Mouse (Mus musculus) neural tube, embryonic 13.5 days (tissue): ENCODE measurements around the gene Hoxa9. TPM values are rescaled to one million over a fixed set of nuclear protein-coding genes. Genes with fewer than 3 reads are reported as not detected.
A peak's percentile ranks its signal among the peaks of the same experiment; 100 is the strongest.

Experiments used
- ATAC-seq: fragments of 200-750 bp; cut with Nextera tagmentation; 2 replicates; pipeline ENCODE4 v1.8.0; 2017; ENCODE audit warnings: low read depth, mild to moderate bottlenecking, moderate TSS enrichment, moderate library complexity
- H3K27ac ChIP-seq: fragments of 300-500 bp; sonication (generic); replicated peaks from 2 replicates; pipeline ENCODE4 v1.5.1; 2015; ENCODE audit warnings: moderate library complexity, mild to moderate bottlenecking, inconsistent platforms
- H3K27me3 ChIP-seq: fragments of 300-500 bp; sonication (generic); 2 replicates; pipeline ENCODE4 v1.6.1; 2015; ENCODE audit warnings: mild to moderate bottlenecking, inconsistent platforms
- H3K36me3 ChIP-seq: fragments of 300-500 bp; sonication (generic); 2 replicates; pipeline ENCODE4 v1.6.1; 2015; ENCODE audit warnings: mild to moderate bottlenecking, inconsistent platforms
- H3K4me1 ChIP-seq: fragments of 300-500 bp; sonication (generic); replicated peaks from 2 replicates; pipeline ENCODE4 v1.6.1; 2015; ENCODE audit warnings: inconsistent platforms
- H3K4me2 ChIP-seq: fragments of 300-500 bp; sonication (generic); 2 replicates; pipeline ENCODE4 v1.6.1; 2015; ENCODE audit warnings: inconsistent platforms, mild to moderate bottlenecking, moderate library complexity
- H3K4me3 ChIP-seq: fragments of 300-500 bp; sonication (generic); 2 replicates; pipeline ENCODE4 v1.5.1; 2015; ENCODE audit warnings: mild to moderate bottlenecking, inconsistent platforms
- H3K9ac ChIP-seq: fragments of 300-500 bp; sonication (generic); 2 replicates; pipeline ENCODE4 v1.6.1; 2015; ENCODE audit warnings: moderate library complexity, mild to moderate bottlenecking, inconsistent platforms
- H3K9me3 ChIP-seq: fragments of 300-500 bp; sonication (generic); 2 replicates; pipeline ENCODE4 v1.6.1; 2016; ENCODE audit warnings: inconsistent platforms
- WGBS: fragments of 180-500 bp; shearing (Covaris S2); methylation state at CpG from one replicate; pipeline ENCODE4 v1.1.7; 2015; 5-methylcytosine and 5-hydroxymethylcytosine counted together
- polyA plus RNA-seq: library from polyadenylated mRNA; unstranded; fragments of >200 nt; fragmentation: Nextera tagmentation; extraction: Ambion mirVana; gene quantifications from 2 replicates; pipeline ENCODE4 v1.2.1, GENCODE M21; 2015

Gene Hoxa9
- polyA plus RNA-seq, 1 experiment from 2014 or later, result 130 TPM

DNA sequence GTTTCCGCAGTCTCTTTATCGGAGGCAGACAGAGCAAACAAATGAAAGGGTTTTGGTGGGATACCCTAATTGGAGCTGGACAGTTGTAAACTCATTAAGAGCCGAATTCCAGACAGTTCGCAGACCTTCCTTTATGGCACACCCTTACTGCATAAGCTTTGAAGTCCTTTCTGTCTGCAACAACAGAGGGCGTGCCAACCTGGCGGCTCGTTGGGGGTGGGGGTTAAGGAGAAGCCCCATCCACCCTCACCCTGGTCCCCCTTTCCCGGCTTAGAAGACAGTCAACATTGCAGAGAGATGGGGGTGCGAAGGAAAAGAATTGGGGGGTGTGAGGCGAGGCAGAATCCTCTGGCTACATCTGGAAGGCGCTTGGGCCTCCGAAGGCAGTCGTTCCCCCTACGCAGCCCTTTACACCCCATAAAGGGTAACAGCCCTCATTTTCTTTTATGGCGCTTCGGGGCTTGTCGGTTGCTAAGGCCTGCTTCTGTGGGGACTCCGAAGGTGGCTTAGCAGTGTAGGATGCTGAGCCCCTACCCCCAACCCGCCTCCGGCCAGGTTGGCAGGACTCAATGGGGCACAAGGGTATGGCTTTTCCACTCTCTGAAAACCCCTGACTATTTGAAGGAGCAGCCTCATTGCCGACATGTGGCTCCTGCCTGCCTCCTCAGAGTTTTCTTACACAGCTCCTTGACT lies 8.8 kb downstream of the Hoxa9 start:
- H3K4me1 ChIP-seq, result peaks cover 54% of the 10 kb centered on the region
- peak overlapping the region; percentile 97 for H3K4me2 ChIP-seq
- WGBS, result 1% methylated on average over 21 of the region's 21 CpGs
- no peaks in the 10 kb centered on the region for H3K9me3 ChIP-seq
- peak overlapping the region; percentile 100 for H3K27ac ChIP-seq
- H3K9ac ChIP-seq, result peak overlapping the region; percentile 100
- peak overlapping the region; percentile 96 for H3K4me3 ChIP-seq
- no peaks in the 10 kb centered on the region for H3K36me3 ChIP-seq
- H3K27me3 ChIP-seq, result no peaks in the 10 kb centered on the region
- ATAC-seq, result peak; percentile 6

DNA sequence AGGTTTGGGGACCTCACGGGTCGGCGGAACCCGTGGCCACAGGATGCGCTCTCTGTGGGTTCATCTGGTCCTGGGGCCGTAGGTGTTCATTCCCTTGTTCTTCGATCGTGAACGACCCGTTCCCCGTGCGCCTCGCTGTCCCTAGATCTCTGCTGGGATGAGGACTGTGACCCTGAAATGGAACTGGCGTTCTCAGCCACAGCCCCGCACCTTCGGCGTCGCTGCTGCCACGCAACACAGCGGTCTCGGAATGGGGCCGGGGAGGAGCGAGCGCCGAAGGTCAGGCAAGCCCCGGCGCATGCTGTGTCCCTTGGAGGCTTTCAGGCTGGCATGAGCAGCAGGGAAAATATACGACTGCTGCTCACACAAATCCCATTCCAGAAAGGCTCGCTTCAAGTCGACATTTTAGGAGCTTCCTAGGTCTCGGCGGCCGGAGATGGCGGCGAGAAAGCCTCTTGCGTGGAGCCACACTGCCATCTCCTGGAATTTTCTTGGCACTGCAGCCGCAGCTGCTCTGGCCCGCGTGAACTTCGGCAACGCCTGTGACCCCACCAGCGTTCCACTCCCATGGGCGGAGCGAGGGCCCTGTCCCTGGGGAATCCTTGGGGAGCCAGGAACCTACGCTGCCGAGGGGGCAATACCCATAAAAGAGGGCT lies 9.4 kb downstream of the Hoxa9 start, which contains the start of gene Hoxa7:
Hoxa7 (minus strand) TSS at position 518 of the 656 bp plus-strand sequence.
- Histone ChIP-seq H3K4me1 (peaks cover 47% of the 10 kb centered on the region), H3K9ac (peak within 1 kb of the TSS; percentile 100), H3K36me3 (no peaks in the 10 kb centered on the region), H3K4me2 (peak within 1 kb of the TSS; percentile 97), H3K4me3 (peak within 1 kb of the TSS; percentile 96), H3K9me3 (no peaks in the 10 kb centered on the region), H3K27me3 (no peaks in the 10 kb centered on the region), H3K27ac (peak within 1 kb of the TSS; percentile 100)
- ATAC-seq, result peak; percentile 64
- under 1% methylated on average over 46 of the region's 46 CpGs for WGBS

DNA sequence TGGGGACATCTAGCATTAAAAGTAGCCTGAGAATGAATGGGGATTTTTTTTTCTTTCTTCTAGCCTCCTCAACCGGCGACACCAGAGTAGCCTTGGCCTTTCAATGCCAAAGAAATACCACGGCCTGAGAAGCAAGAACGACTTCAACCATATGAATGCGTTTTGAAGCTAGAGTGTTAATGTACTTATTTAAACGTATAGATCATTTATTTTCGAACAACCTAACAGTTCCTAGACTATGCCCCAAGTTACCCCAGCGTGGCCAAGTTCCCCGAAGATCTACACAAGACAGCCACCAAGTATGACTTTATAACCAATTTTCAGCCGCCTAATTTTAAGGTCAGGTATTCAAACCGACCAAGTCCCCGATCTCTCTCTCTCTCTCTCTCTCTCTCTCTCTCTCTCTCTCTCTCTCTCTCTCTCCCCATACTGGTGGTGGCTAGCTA lies 10.0 kb downstream of the Hoxa9 start:
- Histone ChIP-seq H3K27ac (peak overlapping the region; percentile 100), H3K9me3 (no peaks in the 10 kb centered on the region), H3K4me2 (peak overlapping the region; percentile 97), H3K4me1 (peaks cover 51% of the 10 kb centered on the region), H3K36me3 (no peaks in the 10 kb centered on the region), H3K4me3 (peak overlapping the region; percentile 96), H3K9ac (peak overlapping the region; percentile 100), H3K27me3 (no peaks in the 10 kb centered on the region)
- WGBS, result 4% methylated on average over 12 of the region's 12 CpGs
- ATAC-seq, result no peak

DNA sequence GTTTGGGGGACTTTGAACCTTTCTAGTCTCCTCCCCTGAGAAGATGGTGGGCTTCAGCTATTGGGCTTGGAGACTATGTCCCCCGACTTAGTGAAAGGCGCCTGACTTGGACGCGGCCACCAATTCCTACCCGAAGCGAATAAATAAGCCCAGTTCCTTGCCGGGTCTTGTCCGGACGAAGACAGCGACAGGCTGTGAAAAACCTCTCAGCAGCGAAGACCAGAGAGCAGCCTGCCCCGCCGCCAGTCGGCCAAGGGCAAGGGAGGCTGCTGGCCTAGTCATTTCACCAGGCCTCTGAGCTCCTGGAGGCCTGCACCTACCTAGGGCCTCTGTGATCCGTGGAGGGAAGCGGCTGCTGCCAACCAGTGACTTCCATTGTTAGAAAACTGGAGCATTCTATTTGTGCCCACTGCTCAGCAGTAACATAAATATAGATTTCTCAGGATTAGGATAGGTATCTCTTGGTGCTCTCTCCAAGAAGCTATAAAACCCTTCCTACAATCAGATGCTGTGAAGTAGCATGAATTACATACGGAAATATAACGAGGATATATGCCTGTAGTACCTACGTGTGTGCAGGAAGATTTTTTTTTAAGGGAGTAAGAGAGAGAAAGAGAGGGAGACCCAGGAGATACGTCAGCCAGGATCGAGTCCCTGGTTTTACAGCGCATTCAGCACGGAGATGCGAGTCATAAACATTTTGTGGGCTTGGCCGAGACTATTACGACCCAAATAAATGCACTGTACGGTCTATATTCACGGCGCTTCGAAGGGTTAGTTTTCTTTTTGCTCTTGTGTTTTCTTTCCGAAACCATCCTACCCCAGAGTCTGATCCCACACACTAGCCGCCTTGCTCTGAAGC lies 10.7 kb downstream of the Hoxa9 start:
- peak overlapping the region; percentile 100 for H3K9ac ChIP-seq

DNA sequence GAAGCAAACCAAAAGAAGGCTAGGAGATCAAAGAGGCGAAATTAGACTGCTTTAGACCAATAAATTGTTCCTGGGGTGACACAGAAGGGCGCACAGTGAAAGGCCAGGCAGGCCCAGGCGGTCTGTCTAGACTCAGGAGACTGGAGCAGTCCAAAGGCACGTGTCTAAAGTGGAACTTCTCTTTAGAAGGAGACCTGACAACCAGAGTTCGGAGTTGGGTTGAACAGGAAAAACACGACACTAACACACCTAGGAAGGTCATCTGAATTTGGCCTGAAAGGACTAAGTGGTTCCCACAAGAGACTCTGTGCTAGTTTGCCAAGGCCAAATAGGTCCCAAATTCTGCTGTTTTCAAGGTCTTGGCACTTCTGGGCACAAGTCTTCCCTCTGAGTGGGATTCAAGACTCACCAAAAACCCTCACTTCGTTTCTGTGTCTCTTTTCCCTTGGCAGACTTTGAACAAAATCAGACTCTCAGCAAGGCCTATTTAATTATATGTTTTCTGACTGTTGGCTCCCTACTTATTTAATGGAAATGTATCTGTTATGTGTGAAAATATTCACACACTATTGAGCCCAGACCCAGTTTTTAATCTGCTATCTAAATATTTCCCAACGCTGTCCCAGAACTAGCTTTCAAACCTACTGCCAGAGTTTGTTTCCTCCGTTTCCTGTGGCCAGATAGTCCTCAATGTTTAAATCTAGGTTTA lies 11.5 kb downstream of the Hoxa9 start:
- Histone ChIP-seq H3K4me1 (peaks cover 66% of the 10 kb centered on the region), H3K4me2 (peak overlapping the region; percentile 97), H3K9ac (peak overlapping the region; percentile 100), H3K9me3 (no peaks in the 10 kb centered on the region), H3K4me3 (peak overlapping the region; percentile 96), H3K27me3 (no peaks in the 10 kb centered on the region), H3K27ac (peak overlapping the region; percentile 100), H3K36me3 (no peaks in the 10 kb centered on the region)
- 20% methylated on average over 9 of the region's 9 CpGs for WGBS
- ATAC-seq, result no peak

More for the DNA sequence above, 10.7 kb downstream of the Hoxa9 start:
- Histone ChIP-seq H3K36me3 (no peaks in the 10 kb centered on the region), H3K27me3 (no peaks in the 10 kb centered on the region), H3K4me1 (peaks cover 57% of the 10 kb centered on the region), H3K4me3 (peak overlapping the region; percentile 96), H3K27ac (peak overlapping the region; percentile 100), H3K9me3 (no peaks in the 10 kb centered on the region), H3K4me2 (peak overlapping the region; percentile 97)
- no peak for ATAC-seq
- 4% methylated on average over 32 of the region's 32 CpGs for WGBS

DNA sequence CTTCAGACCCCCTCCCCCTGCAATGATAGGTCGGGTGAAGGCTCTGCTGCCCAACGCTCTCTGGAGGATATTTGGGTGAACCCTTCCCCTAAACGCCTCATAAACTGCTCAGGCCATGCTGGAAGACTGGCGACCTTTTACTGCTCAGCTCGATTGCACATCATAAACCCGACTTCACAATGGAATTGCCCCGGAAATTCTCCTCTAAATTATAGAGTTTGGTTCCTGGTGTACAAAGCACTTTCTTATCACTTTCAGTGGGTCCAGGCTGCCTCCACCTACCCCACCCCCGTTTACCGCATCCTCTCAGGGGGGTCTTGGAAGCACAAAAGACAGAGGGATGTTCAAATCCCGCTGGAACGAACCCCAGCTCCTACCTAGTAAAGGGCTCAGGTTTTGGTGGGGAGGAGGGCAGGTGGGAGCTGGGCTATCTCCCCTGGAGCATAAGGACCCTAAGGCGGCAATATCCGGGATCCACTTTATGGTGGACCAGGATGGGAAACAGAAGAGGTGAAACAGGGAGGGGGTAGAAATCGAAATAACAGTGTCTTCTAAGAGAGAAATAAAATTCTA lies 12.2 kb downstream of the Hoxa9 start:
- H3K4me2 ChIP-seq, result peak overlapping the region; percentile 97
- peak overlapping the region; percentile 96 for H3K4me3 ChIP-seq
- peak overlapping the region; percentile 100 for H3K27ac ChIP-seq
- H3K27me3 ChIP-seq, result no peaks in the 10 kb centered on the region
- no peak for ATAC-seq
- no peaks in the 10 kb centered on the region for H3K9me3 ChIP-seq
- H3K36me3 ChIP-seq, result no peaks in the 10 kb centered on the region
- 6% methylated on average over 14 of the region's 14 CpGs for WGBS
- peak overlapping the region; percentile 100 for H3K9ac ChIP-seq
- peaks cover 72% of the 10 kb centered on the region for H3K4me1 ChIP-seq

DNA sequence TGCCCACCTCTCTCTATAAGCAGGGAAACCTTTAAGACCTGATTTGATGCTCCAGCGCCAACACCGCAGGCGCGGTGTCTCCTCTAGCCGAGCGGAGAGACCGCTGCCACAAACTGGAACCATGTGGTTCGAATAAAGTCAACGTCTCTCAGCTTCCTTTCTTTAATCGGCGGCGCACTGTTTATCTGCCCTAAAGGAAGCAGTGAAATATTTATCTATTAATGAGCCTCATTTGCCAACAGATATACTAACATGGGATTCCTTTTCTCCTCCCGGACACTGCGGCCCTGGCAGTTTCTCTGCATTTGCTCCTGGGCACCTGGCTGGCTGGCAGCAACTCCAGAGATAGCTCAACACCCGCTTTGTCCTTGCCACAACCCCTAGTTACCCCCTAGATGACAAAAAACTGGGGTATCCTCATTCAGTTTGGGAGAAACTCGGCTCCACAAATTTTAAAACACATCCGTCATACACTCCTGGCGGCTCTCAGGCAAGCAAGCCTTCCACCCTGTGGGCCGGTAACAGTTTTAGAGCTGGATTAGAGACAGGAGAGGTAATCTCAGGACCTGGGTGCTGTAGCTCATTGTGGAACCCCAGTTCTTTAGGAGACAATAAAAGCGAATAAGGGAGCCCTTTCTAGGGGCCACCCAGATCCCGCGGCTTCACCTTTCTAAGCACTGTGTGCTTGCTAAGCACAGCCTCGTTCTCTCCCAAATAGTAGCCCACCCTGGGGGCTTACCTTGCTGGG lies 12.8 kb downstream of the Hoxa9 start:
- ATAC-seq, result no peak
- WGBS, result 2% methylated on average over 23 of the region's 23 CpGs
- H3K27ac ChIP-seq, result peak overlapping the region; percentile 100
- peak overlapping the region; percentile 97 for H3K4me2 ChIP-seq
- H3K27me3 ChIP-seq, result no peaks in the 10 kb centered on the region
- no peaks in the 10 kb centered on the region for H3K9me3 ChIP-seq
- no peaks in the 10 kb centered on the region for H3K36me3 ChIP-seq
- peak overlapping the region; percentile 100 for H3K9ac ChIP-seq
- H3K4me3 ChIP-seq, result peak overlapping the region; percentile 96
- H3K4me1 ChIP-seq, result peaks cover 74% of the 10 kb centered on the region

DNA sequence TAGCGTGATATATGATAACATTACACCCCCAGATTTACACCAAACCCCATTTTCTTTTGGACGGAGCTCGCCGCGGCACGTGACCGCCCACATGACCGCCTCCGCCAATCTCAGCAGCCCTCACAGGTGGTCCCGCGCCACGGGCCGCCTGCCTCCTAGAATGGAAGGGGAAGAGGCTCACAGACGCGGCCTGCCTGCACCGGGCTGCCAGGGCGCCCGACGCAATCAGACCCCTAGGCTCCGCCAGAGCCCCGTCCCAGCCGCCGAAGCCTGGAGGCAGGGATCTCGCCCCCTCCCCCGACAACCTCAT lies 13.5 kb downstream of the Hoxa9 start:
- WGBS, result under 1% methylated on average over 25 of the region's 25 CpGs
- Histone ChIP-seq H3K4me3 (peak overlapping the region; percentile 96), H3K9ac (peak overlapping the region; percentile 100), H3K27ac (peak overlapping the region; percentile 100), H3K9me3 (no peaks in the 10 kb centered on the region), H3K4me1 (peaks cover 74% of the 10 kb centered on the region), H3K36me3 (no peaks in the 10 kb centered on the region), H3K4me2 (peak overlapping the region; percentile 97), H3K27me3 (no peaks in the 10 kb centered on the region)
- ATAC-seq, result peak; percentile 83

DNA sequence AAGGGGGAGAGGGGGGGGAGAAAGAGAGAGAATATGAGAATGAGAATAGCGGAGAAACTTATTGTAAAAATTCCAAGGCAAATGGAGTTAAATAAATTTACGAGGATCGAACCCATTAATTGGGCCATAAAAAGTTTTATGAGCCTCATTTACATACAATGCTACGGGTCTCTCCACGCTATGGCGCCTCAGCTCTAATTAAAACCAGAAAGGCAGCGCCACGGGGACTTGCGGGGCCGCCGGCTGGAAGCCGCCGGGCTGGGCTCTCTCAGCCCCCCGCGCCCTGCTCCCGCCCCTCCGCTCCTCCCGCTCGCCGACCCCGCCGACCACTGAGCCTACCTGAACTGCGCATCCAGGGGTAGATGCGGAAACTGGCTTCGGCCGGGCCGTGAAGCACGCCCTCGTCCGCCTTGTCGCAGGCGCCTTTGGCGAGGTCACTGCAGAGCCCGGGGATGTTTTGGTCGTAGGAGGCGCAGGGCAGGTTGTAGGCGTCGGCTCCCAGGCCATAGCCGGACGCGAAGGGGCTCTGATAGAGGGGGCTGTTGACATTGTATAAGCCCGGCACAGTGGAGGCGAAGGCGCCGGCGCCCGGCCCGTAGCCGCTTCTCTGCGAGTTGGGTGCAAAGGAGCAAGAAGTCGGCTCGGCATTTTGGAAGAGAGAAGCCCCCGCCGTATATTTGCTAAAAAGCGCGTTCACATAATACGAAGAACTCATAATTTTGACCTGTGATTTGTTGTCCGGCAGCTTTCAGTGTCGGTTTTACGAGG lies 14.0 kb downstream of the Hoxa9 start:
- H3K9ac ChIP-seq, result peak overlapping the region; percentile 100
- no peaks in the 10 kb centered on the region for H3K36me3 ChIP-seq
- H3K27me3 ChIP-seq, result no peaks in the 10 kb centered on the region
- 1% methylated on average over 60 of the region's 60 CpGs for WGBS
- no peaks in the 10 kb centered on the region for H3K9me3 ChIP-seq
- peak overlapping the region; percentile 96 for H3K4me3 ChIP-seq
- H3K4me2 ChIP-seq, result peak overlapping the region; percentile 97
- H3K4me1 ChIP-seq, result peaks cover 68% of the 10 kb centered on the region
- peak; percentile 34; the same call in 1 of the 2 replicates for ATAC-seq
- peak overlapping the region; percentile 100 for H3K27ac ChIP-seq

DNA sequence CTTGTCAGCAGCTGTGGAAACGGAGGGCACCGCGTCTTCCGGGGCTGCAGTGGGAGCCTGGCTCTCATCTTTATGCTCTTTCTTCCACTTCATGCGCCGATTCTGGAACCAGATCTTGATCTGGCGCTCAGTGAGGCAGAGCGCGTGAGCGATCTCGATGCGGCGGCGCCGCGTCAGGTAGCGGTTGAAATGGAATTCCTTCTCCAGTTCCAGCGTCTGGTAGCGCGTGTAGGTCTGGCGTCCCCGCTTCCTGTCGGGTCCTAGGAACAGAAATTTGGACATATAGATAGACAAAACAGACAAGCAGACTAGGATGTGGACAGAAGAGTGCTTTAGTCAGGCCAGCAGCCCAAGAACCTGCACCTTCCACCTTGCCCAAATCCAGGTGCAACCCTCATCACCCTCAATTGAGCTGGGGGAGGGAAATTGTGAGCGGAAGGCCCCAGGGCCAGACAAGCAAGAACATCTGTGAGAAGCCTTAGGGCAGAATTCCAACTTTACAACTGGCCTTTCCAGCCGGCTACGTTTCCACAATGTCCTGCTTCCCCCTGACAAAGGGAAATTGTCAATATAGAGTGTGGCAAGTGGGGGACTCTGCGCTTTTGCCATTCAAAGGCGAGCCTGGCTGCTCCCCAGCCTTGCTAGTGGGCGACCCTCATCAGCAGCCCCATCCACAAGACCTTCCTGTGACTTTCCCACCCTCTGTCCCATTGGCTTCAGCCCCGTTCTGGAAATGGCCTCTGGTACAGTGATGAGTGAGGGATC lies 14.9 kb downstream of the Hoxa9 start:
- Histone ChIP-seq H3K27ac (peak overlapping the region; percentile 100), H3K36me3 (no peaks in the 10 kb centered on the region), H3K9me3 (no peaks in the 10 kb centered on the region), H3K4me1 (peaks cover 68% of the 10 kb centered on the region), H3K4me2 (peak overlapping the region; percentile 97), H3K27me3 (no peaks in the 10 kb centered on the region), H3K4me3 (peak overlapping the region; percentile 96), H3K9ac (peak overlapping the region; percentile 100)
- ATAC-seq, result no peak
- WGBS, result 1% methylated on average over 30 of the region's 30 CpGs
